Mouse (Mus musculus) erythroblast, embryonic 14.5 days (primary cell): ENCODE results near the gene Wdr44.

Experiments used
- GATA1 ChIP-seq: IDR thresholded peaks from 2 replicates; pipeline ENCODE4 v1.6.1; 2012; ENCODE audit warnings: low read length, inconsistent platforms, mixed read lengths
- TAL1 ChIP-seq: IDR thresholded peaks from 3 replicates; pipeline ENCODE4 v1.6.1; 2012; ENCODE audit warnings: low read length, inconsistent platforms, mixed read lengths

GRCm38 (mm10) chrX:23675450-23675849 lies 17.4 kb upstream of the Wdr44 start:
- TF ChIP-seq TAL1, result no peak
- no peak for TF ChIP-seq GATA1
